ENCODE assay signal across 9 mouse cellular contexts in the genomic region with DNA sequence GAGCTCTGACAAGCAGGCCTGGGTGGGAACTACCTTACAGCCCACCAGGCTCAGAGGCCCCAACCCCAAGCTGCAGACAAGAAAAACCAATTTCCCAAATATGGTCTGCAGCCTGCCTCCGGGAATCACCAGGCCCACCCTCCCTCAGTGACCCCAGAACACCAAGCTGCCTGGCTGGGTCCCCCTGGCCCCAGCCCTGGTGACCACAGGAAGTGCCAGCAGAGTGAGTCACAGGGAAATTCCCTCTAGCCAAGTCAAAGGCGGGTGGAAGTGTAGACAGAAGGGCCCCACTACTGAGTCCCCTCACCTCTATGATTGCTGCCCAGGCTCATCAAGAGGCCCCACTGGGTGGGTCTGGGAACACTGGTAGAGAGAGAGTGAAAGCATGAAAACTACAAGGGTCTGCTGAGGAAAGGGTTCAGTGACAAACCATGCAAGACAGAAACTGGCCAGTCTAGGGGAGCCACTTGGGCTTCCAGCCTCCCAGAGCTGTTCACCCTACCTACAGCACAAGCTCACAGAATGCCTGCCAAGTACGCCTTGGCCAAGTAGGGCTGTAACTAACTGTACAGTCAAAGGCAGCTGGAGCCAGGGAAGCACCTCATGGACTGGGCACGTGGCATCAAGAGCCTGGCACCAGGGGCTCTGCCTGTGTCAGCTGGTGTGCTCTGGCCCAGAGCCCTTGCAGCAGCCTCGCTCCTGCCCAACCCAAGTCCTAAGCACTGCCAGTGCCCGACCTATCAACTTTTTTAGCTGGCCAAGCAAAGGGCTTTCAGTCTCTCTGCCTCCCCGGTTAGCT. TPM values are rescaled to one million over a fixed set of nuclear protein-coding genes. Genes with fewer than 3 reads are reported as not detected.
DNase-seq lines count a peak whose midpoint lies in the region; ATAC-seq and TF ChIP-seq lines count a peak whose summit lies in the region.
"Had no signal": no experiment of that assay in that cellular context is flagged by ENCODE, and none has a peak within 500 bp of the region (broad histone marks: within the 10 kb centered on the region; RNA-seq: fewer than 3 reads in every experiment).

No protein-coding gene starts in this region.

- peaks cover 15% of the 10 kb centered on the region for H3K4me1 ChIP-seq in forebrain, embryonic 14.5 days (ENCODE audit: control insufficient read depth, insufficient read depth, low read length)
- H3K4me1 ChIP-seq in lung, adult 2 months (ENCODE audit: control insufficient read depth, insufficient read depth, low read length) = peaks cover 47% of the 10 kb centered on the region
- peaks cover 60% of the 10 kb centered on the region for H3K4me1 ChIP-seq in stomach, embryonic 16.5 days (ENCODE audit: control insufficient read depth, insufficient read depth, low read length)

- ATAC-seq in forebrain, embryonic 14.5 days = 0 out of 2 replicates have a peak, but pooled peaks have one; percentile 43
- ATAC-seq in stomach, embryonic 16.5 days (ENCODE audit: insufficient read depth, low FRiP score) = peak; percentile 66

- 80% methylated on average over 7 of the region's 7 CpGs for WGBS in forebrain, embryonic 14.5 days
- 15% methylated on average over 7 of the region's 7 CpGs for WGBS in lung, adult 2 months
- 40% methylated on average over 7 of the region's 7 CpGs for WGBS in stomach, embryonic 16.5 days

- H3K4me2 ChIP-seq in forebrain, embryonic 14.5 days (ENCODE audit: low read length) = no peak overlapping the region
- peak overlapping the region; percentile 33 for H3K4me2 ChIP-seq in stomach, embryonic 16.5 days (ENCODE audit: low read depth, low read length)

- H3K36me3 ChIP-seq in forebrain, embryonic 14.5 days (ENCODE audit: control insufficient read depth, insufficient read depth, low read length) = no peaks in the 10 kb centered on the region
- H3K36me3 ChIP-seq in stomach, embryonic 16.5 days (ENCODE audit: control insufficient read depth, insufficient read depth, low read length) = no peaks in the 10 kb centered on the region

- TF ChIP-seq CTCF in layer of hippocampus, adult 2 months (conservative IDR thresholded peaks at IDR 0.05) = no peak
- no peak for TF ChIP-seq CTCF in lung, adult 2 months (IDR thresholded peaks at IDR 0.05; ENCODE audit: insufficient read depth, low read length)

- intact Hi-C loops in heart, postnatal 14 days (cut with DNase I) = no loop called here

- no peaks in the 10 kb centered on the region for H3K9me3 ChIP-seq in forebrain, embryonic 14.5 days (replicated peaks; ENCODE audit: control insufficient read depth, low read length)
- no peaks in the 10 kb centered on the region for H3K9me3 ChIP-seq in stomach, embryonic 16.5 days (replicated peaks; ENCODE audit: control insufficient read depth, low read length)

- no peak overlapping the region for H3K4me3 ChIP-seq in forebrain, embryonic 14.5 days (ENCODE audit: low read depth, low read length)
- H3K4me3 ChIP-seq in layer of hippocampus, adult 2 months = no peak overlapping the region
- H3K4me3 ChIP-seq in lung, adult 2 months (replicated peaks; ENCODE audit: extremely low read depth, low read depth, low read length) = no peak overlapping the region
- H3K4me3 ChIP-seq in stomach, embryonic 16.5 days (replicated peaks; ENCODE audit: low read length) = no peak overlapping the region

- no peak for TF ChIP-seq POLR2A in lung, adult 2 months (IDR thresholded peaks at IDR 0.05; ENCODE audit: borderline replicate concordance, extremely low read depth, low read depth, low read length)

- H3K27me3 ChIP-seq in forebrain, embryonic 14.5 days (replicated peaks; ENCODE audit: control insufficient read depth, insufficient read depth, low read length) = no peaks in the 10 kb centered on the region
- no peaks in the 10 kb centered on the region for H3K27me3 ChIP-seq in stomach, embryonic 16.5 days (ENCODE audit: control insufficient read depth, insufficient read depth, low read length)

- no peak overlapping the region for H3K9ac ChIP-seq in forebrain, embryonic 14.5 days (ENCODE audit: low read length)
- peak overlapping the region; percentile 46 for H3K9ac ChIP-seq in stomach, embryonic 16.5 days (ENCODE audit: low read length)

- DNase-seq in 3T3-L1 (ENCODE audit: low read depth, low spot score) = peak; percentile 95
- DNase-seq in adrenal gland, postnatal 10 days = peak; percentile 88
- peak; percentile 61 for DNase-seq in forebrain, embryonic 14.5 days (ENCODE audit: low spot score)
- DNase-seq in heart, postnatal 14 days = peak; percentile 73 to 83
- peak; percentile 58 to 82 for DNase-seq in layer of hippocampus, adult 2 months (ENCODE audit: low spot score in 2 of 2)
- DNase-seq in lung, adult 2 months = peak; percentile 67
- DNase-seq in spleen, postnatal 14 days (ENCODE audit: low spot score in 2 of 2) = no peak

- H3K27ac ChIP-seq in forebrain, embryonic 14.5 days (ENCODE audit: low read depth, low read length) = no peak overlapping the region
- H3K27ac ChIP-seq in layer of hippocampus, adult 2 months = peak overlapping the region; percentile 97
- H3K27ac ChIP-seq in stomach, embryonic 16.5 days (ENCODE audit: low read length) = peak overlapping the region; percentile 85

RNA-seq across cellular contexts. Expression of a gene that starts 17.3 kb away (rescaled TPM):
- total RNA-seq in adrenal gland, postnatal 10 days (2021) = 10 to 100 TPM; 53.4 to 62.7 TPM
- polyA plus RNA-seq in forebrain, embryonic 14.5 days (2014; fragmentation: Nextera tagmentation; extraction: Ambion mirVana) = 41.2 and 44.2 TPM in 2 replicates
- 10 to 100 TPM; 27.1 to 35.7 TPM for total RNA-seq in heart, postnatal 14 days (2021)
- total RNA-seq in layer of hippocampus, adult 2 months (2021) = 10 to 100 TPM; 66.1 to 69.7 TPM
- polyA plus RNA-seq in lung, adult 2 months (2012; rRNA removed) = 81.4 and 87.7 TPM in 2 replicates
- 38.5 and 44.6 TPM in 2 replicates for polyA plus RNA-seq in stomach, embryonic 16.5 days (2015; fragmentation: Nextera tagmentation; extraction: Ambion mirVana)

RNA-seq across cellular contexts. Expression of a gene that starts 35.5 kb away (rescaled TPM):
- total RNA-seq in adrenal gland, postnatal 10 days (2021) = under 1 TPM in 1 of 2 experiments, not detected in 1; 0.42 TPM
- polyA plus RNA-seq in forebrain, embryonic 14.5 days (2014; fragmentation: Nextera tagmentation; extraction: Ambion mirVana) = not detected in 2 replicates
- total RNA-seq in heart, postnatal 14 days (2021) = not detected
- not detected for total RNA-seq in layer of hippocampus, adult 2 months (2021)
- polyA plus RNA-seq in lung, adult 2 months (2012; rRNA removed) = 1.5 and 59.1 TPM in 2 replicates
- polyA plus RNA-seq in stomach, embryonic 16.5 days (2015; fragmentation: Nextera tagmentation; extraction: Ambion mirVana) = 3,395 and 3,754 TPM in 2 replicates
- total RNA-seq: adrenal gland, adult 18-20 months had no signal

Comparison
In these comparisons a context has a peak if more than half of its experiments do, and no peak if none do; other contexts are left out.
1. DNase-seq: peak in 3T3-L1 (single experiment), adrenal gland, postnatal 10 days (single experiment), forebrain, embryonic 14.5 days (single experiment), heart, postnatal 14 days (2 of 2), layer of hippocampus, adult 2 months (2 of 2) and lung, adult 2 months (single experiment); none in spleen, postnatal 14 days (0 of 2).